Mouse (Mus musculus) cerebellum, adult 18-20 months (tissue): ENCODE results near the gene Fxyd4.

ENCODE experiments used
- DNase-seq, 2 experiments: peaks; one replicate each; pipeline ENCODE4 v3.0.0; 2021

Fxyd4 gene

GRCm38 (mm10) chr6:117917576-117917975 lies 19.9 kb downstream of the Fxyd4 start:
- DNase-seq = peak; percentile 48 to 50

GRCm38 (mm10) chr6:117916737-117917426 lies 20.6 kb downstream of the Fxyd4 start:
- DNase-seq = peak; percentile 79 to 83

DNA sequence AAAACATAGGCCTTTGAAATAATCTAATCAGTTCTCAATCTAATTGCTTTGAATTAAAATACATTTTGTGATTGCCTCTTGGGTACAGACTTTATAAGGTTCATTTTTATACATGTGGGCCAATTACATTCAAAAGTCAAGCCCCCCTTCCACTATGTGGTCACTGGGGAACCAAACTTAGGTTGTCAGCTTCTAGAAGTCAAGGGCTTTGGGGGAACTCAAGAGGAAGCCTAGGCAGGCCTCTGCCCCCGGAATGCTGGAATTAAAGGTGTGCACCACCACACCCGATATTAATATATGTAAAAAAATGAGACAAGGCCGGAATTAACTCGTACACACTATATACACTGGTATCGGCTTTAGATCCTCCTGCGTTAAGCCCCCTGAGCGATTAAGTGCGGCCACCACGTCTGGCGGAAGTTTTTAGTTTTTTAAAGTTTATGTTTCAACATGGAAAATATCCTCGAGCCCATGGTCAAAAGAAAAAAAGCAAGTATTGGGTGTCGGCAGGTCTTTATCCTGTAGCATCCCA lies 21.2 kb downstream of the Fxyd4 start:
- no peak for DNase-seq

DNA sequence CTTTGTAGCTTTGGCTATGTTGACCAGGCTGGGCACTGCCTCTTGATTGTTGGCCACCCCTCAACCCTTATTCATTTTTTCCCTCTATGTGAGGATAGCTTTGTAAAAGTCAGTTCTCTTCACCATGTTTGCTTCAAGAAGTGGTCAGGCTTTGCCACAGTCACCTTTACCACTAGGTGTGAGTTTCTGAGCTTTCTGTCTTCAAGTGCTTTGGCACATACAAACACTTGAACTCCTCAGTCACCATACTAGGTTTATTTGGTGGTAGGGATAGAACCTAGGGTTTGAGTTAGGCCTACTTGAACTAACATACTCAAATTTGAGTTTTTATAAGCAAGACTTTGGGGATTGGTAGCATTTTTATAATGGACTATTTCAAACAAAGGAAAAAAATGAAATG lies 23.0 kb downstream of the Fxyd4 start:
- no peak for DNase-seq

- no peak for DNase-seq
These were observed 27.3 kb downstream of the Fxyd4 start for GRCm38 (mm10) chr6:117910120-117910661.

GRCm38 (mm10) chr6:117908424-117908900 lies 29.0 kb downstream of the Fxyd4 start:
- DNase-seq = no peak

DNA sequence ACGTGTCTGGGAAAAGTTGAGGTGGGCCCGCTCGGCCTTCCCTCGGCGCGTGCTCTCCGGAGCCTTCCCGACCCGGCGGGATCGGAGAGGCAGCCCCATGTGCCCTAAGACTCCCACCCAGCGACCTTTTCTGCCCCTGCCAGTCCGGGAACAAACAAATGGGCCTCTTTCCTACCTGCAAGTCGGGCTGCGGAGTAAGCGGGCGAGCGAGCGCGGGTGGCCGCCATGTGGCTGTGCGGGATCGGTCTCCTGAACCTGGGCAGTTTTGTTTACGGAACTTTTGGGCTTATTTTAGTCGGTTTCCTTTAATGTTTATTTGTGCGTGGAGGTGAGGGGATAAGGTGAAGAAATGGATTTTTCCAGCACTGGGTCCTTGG lies 29.5 kb downstream of the Fxyd4 start:
- DNase-seq = no peak

GRCm38 (mm10) chr6:117907301-117907978 lies 30.1 kb downstream of the Fxyd4 start:
- peak; percentile 51 to 63 for DNase-seq

DNA sequence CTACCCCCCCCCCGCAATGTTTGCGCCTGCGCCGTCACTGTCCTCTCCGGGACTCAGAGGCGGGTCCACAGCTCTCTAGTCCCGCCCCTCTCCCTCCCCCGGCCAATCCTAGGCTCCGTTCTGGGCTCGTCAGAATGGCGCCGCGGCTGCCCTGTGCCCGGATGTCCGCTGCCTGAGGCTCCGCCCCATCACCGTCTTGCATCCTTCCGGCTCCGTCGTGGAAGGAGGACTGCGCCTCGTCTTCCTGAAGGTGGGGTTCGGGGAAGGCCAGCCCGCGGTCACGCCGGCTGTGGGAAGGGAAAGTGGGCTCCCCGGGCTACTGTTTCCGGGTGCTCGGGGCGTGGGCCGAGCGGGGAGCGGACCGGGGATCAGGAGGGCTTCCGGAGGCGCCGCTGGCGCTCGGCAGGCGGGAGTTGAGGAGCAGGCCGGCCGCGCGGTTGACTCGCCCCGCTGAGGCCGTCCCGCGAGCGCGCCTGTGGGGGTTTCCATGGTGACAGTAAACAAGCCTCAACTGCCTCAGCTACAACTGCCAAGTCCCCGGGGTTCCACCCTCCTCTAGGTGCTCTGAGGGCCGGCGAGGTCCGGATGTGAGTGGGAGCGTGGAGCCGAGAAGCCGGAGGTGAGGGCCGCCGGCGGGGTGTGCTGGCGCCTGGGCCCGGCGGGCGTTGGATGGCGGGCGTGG lies 30.8 kb downstream of the Fxyd4 start:
- peak; percentile 95 to 98 for DNase-seq

- DNase-seq = no peak
These were observed 31.4 kb downstream of the Fxyd4 start for GRCm38 (mm10) chr6:117906015-117906531.

DNA sequence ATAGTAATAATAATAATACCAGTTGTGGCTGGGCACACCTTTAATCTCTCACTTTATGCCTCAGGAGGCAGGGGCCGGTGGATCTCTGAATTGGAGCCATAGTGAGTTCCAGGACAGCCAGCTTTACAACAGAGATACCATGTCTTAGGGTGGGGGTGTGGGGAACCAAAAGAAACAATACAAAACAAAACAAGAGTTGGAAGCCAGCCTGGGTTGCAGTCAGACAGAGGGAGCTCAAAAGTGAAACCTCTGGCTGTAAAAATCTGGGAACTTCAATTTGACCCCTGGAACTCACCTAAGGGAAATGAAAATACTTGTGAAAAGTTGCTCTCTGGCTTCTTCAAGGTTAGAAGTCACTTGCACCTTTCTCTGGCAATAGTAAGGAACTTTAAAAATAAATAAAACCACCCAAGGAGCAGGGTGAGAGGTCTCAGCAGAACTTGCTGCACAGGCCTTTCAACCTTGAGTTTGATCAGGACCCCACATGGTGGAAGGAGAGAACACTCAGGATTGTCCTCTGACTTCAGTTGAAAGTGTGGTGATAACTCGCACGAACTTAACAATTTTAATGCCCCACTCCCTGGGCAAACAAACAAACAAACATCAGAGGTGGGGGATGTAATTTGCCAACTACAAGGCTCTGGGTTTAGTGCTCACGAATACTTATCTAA lies 32.1 kb downstream of the Fxyd4 start:
- DNase-seq = no peak

DNA sequence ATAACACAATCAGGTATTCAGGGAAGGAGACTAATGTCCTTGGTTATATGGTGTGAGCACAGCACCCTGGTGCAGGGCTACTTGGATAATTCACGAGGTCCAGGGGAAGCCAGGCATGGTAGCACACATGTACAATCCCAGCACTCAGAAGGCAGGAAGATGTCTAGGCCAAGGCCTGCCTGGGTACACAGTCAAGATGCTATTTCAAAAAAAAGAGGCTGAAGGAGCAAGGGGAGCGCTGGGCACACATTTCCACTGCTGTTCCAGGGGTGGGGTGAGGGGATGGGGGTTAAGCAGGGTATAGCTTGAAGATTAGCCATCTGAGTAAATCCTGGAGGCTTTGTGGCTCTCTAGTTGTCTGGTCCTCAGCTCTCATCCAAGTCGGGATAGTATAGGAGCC lies 33.7 kb downstream of the Fxyd4 start:
- DNase-seq = no peak

DNA sequence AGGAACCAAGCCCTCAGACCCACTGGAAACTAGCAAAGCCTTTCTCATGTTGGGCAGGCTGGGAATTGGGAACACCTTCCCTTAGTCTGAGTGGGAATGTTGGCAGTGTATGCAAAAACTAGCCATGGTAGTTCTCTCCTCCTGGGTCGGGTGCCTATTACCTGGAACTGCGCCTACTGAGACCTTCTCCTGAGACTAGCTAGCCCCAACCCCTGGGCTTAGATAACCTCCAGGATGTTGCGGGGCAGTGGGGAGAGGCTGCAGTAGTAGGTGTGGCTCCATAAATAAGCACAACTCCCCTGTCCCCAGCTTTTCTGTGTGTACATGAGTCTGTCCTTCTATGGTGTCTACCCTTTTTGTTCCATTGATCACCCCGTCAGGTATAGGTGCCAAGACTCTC lies 34.9 kb downstream of the Fxyd4 start:
- no peak for DNase-seq

DNA sequence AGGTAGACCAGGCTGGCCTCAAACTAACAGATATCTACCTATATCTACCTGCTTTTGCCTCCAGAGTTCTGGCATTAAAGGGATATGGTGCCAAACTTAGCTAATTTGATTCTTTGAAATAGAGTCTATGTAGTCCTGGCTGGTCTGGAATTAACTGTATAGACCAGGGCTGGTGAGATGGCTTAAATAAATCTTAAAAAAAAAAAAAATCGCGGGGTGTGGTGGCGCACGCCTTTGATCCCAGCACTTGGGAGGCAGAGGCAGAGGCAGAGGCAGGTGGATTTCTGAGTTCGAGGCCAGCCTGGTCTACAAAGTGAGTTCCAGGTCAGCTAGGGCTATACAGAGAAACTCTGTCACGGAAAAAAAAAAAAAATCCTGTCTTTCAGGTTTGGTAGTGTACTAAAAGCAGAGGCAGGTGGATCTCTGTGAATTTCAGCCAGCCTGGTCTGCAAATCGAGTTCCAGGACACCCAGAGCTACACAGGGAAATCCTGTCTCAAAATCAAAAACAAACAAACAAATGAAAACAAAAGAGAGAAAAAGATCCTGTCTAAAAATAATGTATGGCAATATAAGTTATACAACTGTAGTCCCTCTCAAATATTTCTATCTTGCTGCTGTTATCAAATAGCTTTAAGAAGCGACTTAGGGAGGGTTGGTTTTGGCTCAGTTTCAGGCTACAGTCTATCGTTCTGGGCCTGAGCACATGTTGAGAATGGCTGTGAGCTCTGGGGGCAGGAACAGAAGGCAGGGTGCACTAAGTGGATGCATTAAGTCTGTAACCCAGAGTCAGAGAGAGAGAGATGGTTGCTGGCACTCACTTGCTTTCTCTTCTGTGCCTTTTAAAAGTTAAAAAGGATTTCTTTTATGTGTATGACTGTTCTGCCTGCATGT lies 35.7 kb downstream of the Fxyd4 start:
- no peak for DNase-seq

DNA sequence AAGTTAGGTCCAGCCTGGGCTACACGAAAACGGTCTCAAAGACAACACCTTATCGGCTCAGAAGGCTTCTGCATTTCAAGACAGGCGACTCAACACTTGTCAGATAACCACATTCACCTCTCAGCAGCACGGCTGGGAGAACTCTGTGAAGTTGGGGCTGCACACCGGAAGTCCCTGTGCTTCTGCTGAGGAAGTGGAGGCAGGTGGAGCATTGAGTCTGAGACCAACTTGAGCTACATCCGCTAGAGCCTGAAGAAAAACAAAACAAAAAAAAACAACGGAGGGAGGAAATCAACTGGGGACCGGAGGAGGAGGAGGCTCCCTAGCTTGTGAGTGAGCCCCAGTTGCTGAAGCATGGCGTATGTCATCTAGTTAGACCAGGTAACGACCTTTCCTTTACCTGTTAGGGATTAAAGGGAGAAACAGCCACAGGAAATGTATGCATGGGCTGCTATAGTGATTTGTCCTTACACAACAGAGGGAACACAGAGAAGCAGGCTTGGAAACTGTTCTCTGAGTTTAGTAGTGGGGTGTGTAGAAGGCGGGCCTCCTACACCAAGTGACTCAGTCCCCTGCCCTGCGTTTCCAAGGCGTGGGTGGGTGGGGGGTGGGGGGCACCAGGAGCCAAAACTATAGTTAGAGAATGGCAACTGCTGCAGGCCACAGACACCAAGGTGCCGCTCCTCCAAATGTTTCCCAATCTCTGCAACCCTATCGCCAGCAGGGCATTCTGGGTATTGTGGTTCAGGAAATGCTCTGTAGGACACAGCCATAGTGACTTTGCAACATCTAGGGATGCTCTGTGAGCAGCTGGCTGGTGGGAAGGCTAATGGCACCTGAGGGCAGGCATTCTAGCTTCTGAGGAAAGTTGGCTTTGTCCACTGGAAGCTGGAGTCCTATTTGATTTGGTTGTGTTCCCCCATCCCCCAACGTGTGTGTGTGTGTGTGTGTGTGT lies 37.1 kb downstream of the Fxyd4 start, which contains the start of gene Hnrnpf:
Gene Hnrnpf, plus strand, starts transcription at position 199 of the 955 bp plus-strand sequence.
- DNase-seq = no peak

DNA sequence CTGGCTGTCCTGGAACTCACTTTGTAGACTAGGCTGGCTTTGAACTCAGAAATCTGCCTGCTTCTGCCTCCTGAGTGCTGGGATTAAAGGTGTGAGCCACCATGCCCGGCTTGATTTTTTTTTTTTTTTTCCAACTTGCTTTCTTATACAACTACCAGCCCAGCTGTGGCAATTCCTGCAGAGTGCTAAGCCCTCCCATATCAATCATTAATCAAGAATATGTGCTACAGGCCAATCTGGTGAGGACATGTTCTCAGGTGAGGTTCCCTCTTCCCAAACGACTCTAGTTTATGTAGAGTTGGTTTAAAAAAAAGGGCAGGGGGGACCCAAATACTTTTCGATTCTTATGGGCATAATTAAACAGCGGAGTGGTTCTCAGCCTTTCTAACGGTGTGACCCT lies 39.7 kb downstream of the Fxyd4 start:
- no peak for DNase-seq

DNA sequence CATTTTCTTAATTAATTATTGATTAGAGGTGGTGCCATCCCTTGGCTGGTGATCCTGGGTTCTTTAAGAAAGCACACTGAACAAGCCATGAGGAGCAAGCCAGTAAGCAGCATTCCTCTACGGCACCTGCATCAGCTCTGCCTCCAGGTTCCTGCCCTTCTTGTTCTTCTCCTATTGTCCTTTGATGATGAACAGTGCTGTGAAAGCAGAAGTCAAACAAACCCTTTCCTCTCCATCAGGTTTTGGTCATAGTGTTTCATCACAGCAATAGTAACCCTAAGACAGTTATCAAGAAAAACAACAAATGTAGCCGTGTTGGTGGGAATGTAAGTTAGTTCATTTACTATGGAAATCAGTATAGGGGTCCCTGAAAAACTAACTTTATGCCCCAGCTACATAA lies 44.1 kb downstream of the Fxyd4 start:
- no peak for DNase-seq

- DNase-seq = no peak
These were observed 45.1 kb downstream of the Fxyd4 start for GRCm38 (mm10) chr6:117892386-117892785.

DNA sequence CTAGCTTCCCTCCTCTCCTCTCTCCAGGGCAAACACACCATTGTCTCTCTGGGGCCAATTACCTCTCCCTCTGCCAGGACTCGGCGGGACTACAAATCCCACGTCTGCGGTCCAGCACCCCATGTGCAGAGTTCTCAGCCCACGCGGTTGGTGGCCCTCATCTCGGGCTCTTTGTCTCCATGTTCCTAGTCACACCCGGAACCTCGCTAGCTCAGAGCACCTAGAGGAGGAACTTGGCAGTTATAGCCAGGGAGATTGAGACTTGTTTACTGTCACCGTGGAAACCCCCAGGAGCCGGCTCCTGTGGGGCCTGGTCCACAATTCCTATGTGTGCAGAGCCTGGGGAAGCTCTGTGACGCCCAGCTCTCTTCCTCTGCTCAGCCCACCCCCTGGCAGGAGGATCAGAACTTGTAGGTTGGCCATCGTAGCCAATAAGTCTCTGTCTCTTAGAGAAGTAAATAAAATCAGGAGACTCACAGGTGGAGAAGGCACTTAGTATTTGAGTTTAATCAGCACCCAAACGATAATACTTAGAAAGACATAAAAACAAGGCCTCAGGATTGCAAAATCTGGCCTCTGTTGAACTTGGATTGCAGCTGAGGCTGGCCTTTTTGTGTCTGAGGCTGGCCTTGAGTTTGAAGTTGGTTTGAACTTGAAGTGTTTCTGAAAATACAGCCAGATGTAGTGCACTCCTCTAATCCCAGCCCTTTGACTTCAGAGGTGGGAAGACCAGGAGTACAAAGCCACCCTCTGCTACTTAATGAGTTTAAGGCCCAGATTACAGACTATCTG lies 45.9 kb downstream of the Fxyd4 start:
- DNase-seq = no peak
